9 mouse cellular contexts compared by ENCODE assay signal in genomic region chr10:63476167-63476647, GRCm38 (mm10). TPM values are rescaled to one million over a fixed set of nuclear protein-coding genes. Genes with fewer than 3 reads are reported as not detected.
DNase-seq lines count a peak whose midpoint lies in the region.
"Had no signal": no experiment of that assay in that cellular context is flagged by ENCODE, and none has a peak within 500 bp of the region (broad histone marks: within the 10 kb centered on the region; RNA-seq: fewer than 3 reads in every experiment).

No protein-coding gene starts in this region.

- peak; percentile 11 for DNase-seq in left cerebral cortex, adult 11 months (ENCODE audit: low spot score)
- DNase-seq in left cerebral cortex, postnatal 4 days = no peak
- peak; percentile 94 for DNase-seq in heart, adult 11 months
- peak; percentile 26 to 42 for DNase-seq in kidney, postnatal 36 days
- peak; percentile 42 to 65 for DNase-seq in right cerebral cortex, adult 2 months (ENCODE audit: low spot score in 2 of 2)
- no peak for DNase-seq in cerebellum, postnatal 4 days (ENCODE audit: low spot score in 2 of 2)
- no peak for DNase-seq in urinary bladder, postnatal 25 days (ENCODE audit: low spot score)
- no peak for DNase-seq in thymus, postnatal 36 days

- intact Hi-C loops in left cerebral cortex, postnatal 4 days (cut with DNase I) = no loop called here

RNA-seq across cellular contexts. Expression of gene Ctnna3, which starts 46.3 kb away (rescaled TPM):
- under 1 TPM; 0.66 to 0.90 TPM for total RNA-seq in left cerebral cortex, postnatal 4 days (2021)
- total RNA-seq: MEL had no signal

RNA-seq across cellular contexts. Expression of gene Gm7075, which starts 54.6 kb away (rescaled TPM):
- not detected for total RNA-seq in left cerebral cortex, postnatal 4 days (2021)
- total RNA-seq: MEL had no signal

Comparison
In these comparisons a context has a peak if more than half of its experiments do, and no peak if none do; other contexts are left out.
1. DNase-seq: peak in left cerebral cortex, adult 11 months (single experiment), heart, adult 11 months (single experiment), kidney, postnatal 36 days (2 of 2) and right cerebral cortex, adult 2 months (2 of 2); none in left cerebral cortex, postnatal 4 days (single experiment), cerebellum, postnatal 4 days (0 of 2), urinary bladder, postnatal 25 days (single experiment) and thymus, postnatal 36 days (0 of 2).